9 mouse cellular contexts compared by ENCODE assay signal in the genomic region with DNA sequence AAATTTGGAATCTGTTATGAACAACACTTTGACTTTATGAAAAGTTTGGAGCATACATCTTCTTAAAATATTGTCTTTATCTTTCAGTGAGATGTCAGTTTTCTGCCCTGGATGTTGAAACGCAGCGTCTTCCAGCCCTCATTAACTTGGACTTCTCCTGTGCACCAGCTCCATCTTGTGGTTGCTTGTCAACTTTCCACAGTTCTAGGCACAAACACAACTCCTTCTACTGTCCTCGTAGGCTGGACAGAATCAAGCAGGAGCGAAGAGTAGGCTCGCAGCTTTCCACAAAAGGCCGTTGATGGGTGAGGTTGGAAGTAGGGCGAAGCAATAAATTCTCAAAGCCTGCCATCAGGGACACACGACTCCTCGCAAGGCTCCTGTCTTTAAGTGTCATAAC.
A peak's percentile ranks its signal among the peaks of the same experiment; 100 is the strongest.
DNase-seq lines count a peak whose midpoint lies in the region; ATAC-seq and TF ChIP-seq lines count a peak whose summit lies in the region.
"Had no signal": no experiment of that assay in that cellular context is flagged by ENCODE, and none has a peak within 500 bp of the region (broad histone marks: within the 10 kb centered on the region; RNA-seq: fewer than 3 reads in every experiment).

No protein-coding gene starts in this region.

- WGBS in kidney, embryonic 16.5 days, result 36% methylated on average over 9 of the region's 9 CpGs
- 44% methylated on average over 9 of the region's 9 CpGs for WGBS in limb, embryonic 14.5 days
- 38% methylated on average over 9 of the region's 9 CpGs for WGBS in neural tube, embryonic 15.5 days

- H3K4me2 ChIP-seq in kidney, embryonic 16.5 days (replicated peaks; ENCODE audit: low read depth, low read length), result no peak overlapping the region
- H3K4me2 ChIP-seq in limb, embryonic 14.5 days (replicated peaks; ENCODE audit: low read depth, low read length, severe bottlenecking), result no peak overlapping the region
- H3K4me2 ChIP-seq in neural tube, embryonic 15.5 days, result no peak overlapping the region
- H3K4me2 ChIP-seq: embryonic facial prominence, embryonic 15.5 days had no signal

- H3K27me3 ChIP-seq in Patski, result peaks cover 6% of the 10 kb centered on the region
- no peaks in the 10 kb centered on the region for H3K27me3 ChIP-seq in kidney, embryonic 16.5 days (ENCODE audit: insufficient read depth, low read length)
- H3K27me3 ChIP-seq in limb, embryonic 14.5 days (ENCODE audit: control insufficient read depth, insufficient read depth, low read length), result no peaks in the 10 kb centered on the region
- H3K27me3 ChIP-seq in neural tube, embryonic 15.5 days (replicated peaks), result no peaks in the 10 kb centered on the region
- H3K27me3 ChIP-seq: embryonic facial prominence, embryonic 15.5 days had no signal

- no peaks in the 10 kb centered on the region for H3K9me3 ChIP-seq in kidney, embryonic 16.5 days (ENCODE audit: low read length)
- peaks cover 9% of the 10 kb centered on the region; the same call in 1 of the 2 replicates for H3K9me3 ChIP-seq in limb, embryonic 14.5 days (ENCODE audit: control insufficient read depth, low read length)
- peaks cover 4% of the 10 kb centered on the region; the same call in 1 of the 2 replicates for H3K9me3 ChIP-seq in neural tube, embryonic 15.5 days (replicated peaks)

- CTCF ChIA-PET in Patski (lab: Charles Lee), result interaction anchor here (0.7 to 2.6 kb wide), 8 partner anchors 11 to 637 kb away, joined by 3 to 20 read pairs (median 5); no protein-coding TSS in a partner anchor

- in situ Hi-C loops in Patski (cut with MboI; ENCODE audit: low pct_unique_long_range_greater_than_20kb), result loop anchor here (5.0 kb wide), 3 partner anchors 191 to 636 kb away; no protein-coding TSS in a partner anchor

- TF ChIP-seq CTCF in Patski (IDR thresholded peaks at IDR 0.05), result peak; percentile 81

- no peak overlapping the region for H3K9ac ChIP-seq in kidney, embryonic 16.5 days (replicated peaks; ENCODE audit: low read length)
- H3K9ac ChIP-seq in limb, embryonic 14.5 days (ENCODE audit: low read depth, low read length, severe bottlenecking), result no peak overlapping the region
- H3K9ac ChIP-seq in neural tube, embryonic 15.5 days (replicated peaks), result no peak overlapping the region
- H3K9ac ChIP-seq: embryonic facial prominence, embryonic 15.5 days had no signal

- POLR2A ChIA-PET in Patski (lab: Charles Lee), result interaction anchor here (0.6 to 1.0 kb wide), 2 partner anchors 28 to 47 kb away, joined by 3 to 7 read pairs; no protein-coding TSS in a partner anchor

- TF ChIP-seq POLR2A in limb, embryonic 14.5 days (IDR thresholded peaks at IDR 0.05; ENCODE audit: borderline replicate concordance, extremely low read depth, insufficient read depth, insufficient read length), result no peak

- peak; percentile 5 to 10 for DNase-seq in B cell, adult 2 months
- no peak for DNase-seq in Patski (ENCODE audit: low read depth, low spot score)
- peak; percentile 73 to 85 for DNase-seq in cerebellum, postnatal 36 days
- DNase-seq in gastrocnemius, postnatal 10 days, result peak; percentile 53
- DNase-seq in limb, embryonic 14.5 days (ENCODE audit: low spot score), result peak; percentile 65
- no peak for DNase-seq in thymus, postnatal 0 days (ENCODE audit: low spot score)

- no peaks in the 10 kb centered on the region for H3K36me3 ChIP-seq in kidney, embryonic 16.5 days (ENCODE audit: insufficient read depth, low read length)
- H3K36me3 ChIP-seq in limb, embryonic 14.5 days (ENCODE audit: control insufficient read depth, insufficient read depth, low read length), result no peaks in the 10 kb centered on the region
- H3K36me3 ChIP-seq in neural tube, embryonic 15.5 days, result no peaks in the 10 kb centered on the region
- H3K36me3 ChIP-seq: embryonic facial prominence, embryonic 15.5 days had no signal

- H3K4me3 ChIP-seq in kidney, embryonic 16.5 days (ENCODE audit: low read length), result no peak overlapping the region
- H3K4me3 ChIP-seq in limb, embryonic 14.5 days (replicated peaks; ENCODE audit: low read length), result no peak overlapping the region
- H3K4me3 ChIP-seq in neural tube, embryonic 15.5 days (replicated peaks), result no peak overlapping the region
- H3K4me3 ChIP-seq: embryonic facial prominence, embryonic 15.5 days had no signal

- ATAC-seq in Patski, result no peak
- peak; percentile 71; the same call in 1 of the 2 replicates for ATAC-seq in kidney, embryonic 16.5 days (ENCODE audit: low FRiP score, low TSS enrichment)
- no peak for ATAC-seq in limb, embryonic 14.5 days (ENCODE audit: low FRiP score, low read depth)
- ATAC-seq in neural tube, embryonic 15.5 days (ENCODE audit: low FRiP score), result peak; percentile 66

- no peaks in the 10 kb centered on the region for H3K4me1 ChIP-seq in kidney, embryonic 16.5 days (ENCODE audit: insufficient read depth, low read length)
- no peaks in the 10 kb centered on the region for H3K4me1 ChIP-seq in limb, embryonic 14.5 days (ENCODE audit: control insufficient read depth, insufficient read depth, low read length)
- no peaks in the 10 kb centered on the region for H3K4me1 ChIP-seq in neural tube, embryonic 15.5 days

- no peak overlapping the region for H3K27ac ChIP-seq in kidney, embryonic 16.5 days (ENCODE audit: low read length)
- no peak overlapping the region for H3K27ac ChIP-seq in limb, embryonic 14.5 days (replicated peaks; ENCODE audit: low read depth, low read length)
- no peak overlapping the region for H3K27ac ChIP-seq in neural tube, embryonic 15.5 days (replicated peaks)

Comparison
In these comparisons a context has a peak if more than half of its experiments do, and no peak if none do; other contexts are left out.
1. DNase-seq: peak in B cell, adult 2 months (2 of 2), cerebellum, postnatal 36 days (2 of 2), gastrocnemius, postnatal 10 days (single experiment) and limb, embryonic 14.5 days (single experiment); none in Patski (single experiment) and thymus, postnatal 0 days (single experiment).
2. ATAC-seq: peak in kidney, embryonic 16.5 days (single experiment) and neural tube, embryonic 15.5 days (single experiment); none in Patski (single experiment) and limb, embryonic 14.5 days (single experiment).